Mouse (Mus musculus) heart, postnatal 10 days (tissue): ENCODE data around the gene Gpr143. TPM values are rescaled to one million over a fixed set of nuclear protein-coding genes. Genes with fewer than 3 reads are reported as not detected.

Experiments
- DNase-seq, 2 experiments: peaks; one replicate each; pipeline ENCODE4 v3.0.0; 2021
- intact Hi-C: fragments of 180-260 bp; cut with DNase I; formaldehyde crosslinking; loops from one replicate; pipeline ENCODE4 v1.15.1; 2025
- total RNA-seq, 2 experiments: library from RNA; stranded (reverse); gene quantifications; 2 replicates each; pipeline ENCODE4 v1.2.3; 2021

Gene Gpr143
- total RNA-seq, 2 experiments from 2014 or later: not detected

- intact Hi-C loops: no loop called here
- DNase-seq: no peak
Measured at GRCm38 (mm10) chrX:152855076-152855772, 73.5 kb downstream of the Gpr143 start.

Other genes with a start within 250 kb of the Gpr143 start
- gene Cldn34a, start 218.6 kb upstream of the Gpr143 start, total RNA-seq: not detected
- 10 to 100 TPM in 1 of 2 experiments, 1 to 10 TPM in 1; 8.7 to 10.7 TPM for gene Shroom2, start 12.5 kb upstream of the Gpr143 start, total RNA-seq
- gene Usp51, start 224.5 kb downstream of the Gpr143 start, total RNA-seq: under 1 TPM in 1 of 2 experiments, not detected in 1; 0.27 TPM